Mouse (Mus musculus) left cerebral cortex, postnatal 36 days (tissue): ENCODE results near the gene Ccdc78. TPM values are rescaled to one million over a fixed set of nuclear protein-coding genes. Genes with fewer than 3 reads are reported as not detected.

Experiments
- microRNA-seq: library from miRNA; unstranded; fragments of <30 nt; microRNA quantifications from one replicate; pipeline ENCODE4 v1.2.0, GENCODE M21; 2022
- total RNA-seq, 2 experiments: library from RNA; stranded (reverse); gene quantifications; 2 replicates each; pipeline ENCODE4 v1.2.3; 2021

Ccdc78 gene
- total RNA-seq, 2 experiments from 2014 or later: not detected

Small RNAs within 50 kb of the gene (microRNA-seq; reads per million reads assigned to microRNA genes)
- gene Gm25083: not detected
- gene Mir3082: 4.3 reads per million, percentile 12 among the genes with 10 or more reads in this experiment
- 2.8 reads per million, percentile 5 among the genes with 10 or more reads in this experiment for gene Mir6966

Other genes with a start within 250 kb of the Ccdc78 start
- 10 to 100 TPM; 42.8 to 65.3 TPM for gene Sox8, start 215.9 kb upstream of the Ccdc78 start, total RNA-seq
- 10 to 100 TPM; 22.1 to 26.7 TPM for gene Lmf1, start 207.5 kb upstream of the Ccdc78 start, total RNA-seq
- gene Gng13, start 69.4 kb upstream of the Ccdc78 start, total RNA-seq: 100 to 1,000 TPM; 154 to 195 TPM
- 1 to 10 TPM; 2.9 to 3.7 TPM for gene Chtf18, start 59.2 kb upstream of the Ccdc78 start, total RNA-seq
- gene Rpusd1, start 58.9 kb upstream of the Ccdc78 start, total RNA-seq: 10 to 100 TPM; 49.5 to 58.9 TPM
- under 1 TPM; 0.35 to 0.39 TPM for gene Mslnl, start 50.5 kb upstream of the Ccdc78 start, total RNA-seq
- gene Msln, start 32.2 kb upstream of the Ccdc78 start, total RNA-seq: 1 to 10 TPM; 1.5 to 4.7 TPM
- gene Narfl, start 12.8 kb upstream of the Ccdc78 start, total RNA-seq: 10 to 100 TPM; 29.5 to 42.9 TPM
- gene Haghl, start 907 bp upstream of the Ccdc78 start, total RNA-seq: 100 to 1,000 TPM; 114 to 117 TPM
- gene Fam173a, start 6.3 kb downstream of the Ccdc78 start, total RNA-seq: 10 to 100 TPM; 81.2 to 81.7 TPM
- gene AC134908.4, start 9.1 kb downstream of the Ccdc78 start, total RNA-seq: under 1 TPM in 1 of 2 experiments, not detected in 1; 0.52 TPM
- gene Metrn, start 10.6 kb downstream of the Ccdc78 start, total RNA-seq: 10 to 100 TPM; 80.7 to 96.2 TPM
- 100 to 1,000 TPM; 668 to 710 TPM for gene Fbxl16, start 22.5 kb downstream of the Ccdc78 start, total RNA-seq
- gene Wdr24, start 37.0 kb downstream of the Ccdc78 start, total RNA-seq: 10 to 100 TPM; 23.9 to 26.5 TPM
- 10 to 100 TPM; 54.1 to 58.7 TPM for gene Jmjd8, start 42.3 kb downstream of the Ccdc78 start, total RNA-seq
- gene Stub1, start 46.8 kb downstream of the Ccdc78 start, total RNA-seq: 100 to 1,000 TPM; 171 to 188 TPM
- 10 to 100 TPM; 47.5 to 54.0 TPM for gene Rhbdl1, start 50.7 kb downstream of the Ccdc78 start, total RNA-seq
- gene Gm20683, start 55.2 kb downstream of the Ccdc78 start, total RNA-seq: 10 to 100 TPM; 22.0 to 24.9 TPM
- gene Rhot2, start 58.3 kb downstream of the Ccdc78 start, total RNA-seq: 10 to 100 TPM; 73.7 to 86.7 TPM
- gene Wdr90, start 74.9 kb downstream of the Ccdc78 start, total RNA-seq: 10 to 100 TPM; 21.2 to 36.6 TPM
- gene Mcrip2, start 82.2 kb downstream of the Ccdc78 start, total RNA-seq: 10 to 100 TPM; 23.5 to 29.8 TPM
- gene Mettl26, start 88.5 kb downstream of the Ccdc78 start, total RNA-seq: 10 to 100 TPM; 33.3 to 36.4 TPM
- 1 to 10 TPM; 1.4 to 1.5 TPM for gene Wfikkn1, start 94.3 kb downstream of the Ccdc78 start, total RNA-seq
- gene Rab40c, start 133.1 kb downstream of the Ccdc78 start, total RNA-seq: 10 to 100 TPM; 46.1 to 58.0 TPM
- gene Pigq, start 158.4 kb downstream of the Ccdc78 start, total RNA-seq: 100 to 1,000 TPM; 106 to 120 TPM
- under 1 TPM in 1 of 2 experiments, not detected in 1; 0.30 TPM for gene Nhlrc4, start 158.4 kb downstream of the Ccdc78 start, total RNA-seq
- under 1 TPM; 0.41 to 0.59 TPM for gene A930017K11Rik, start 166.0 kb downstream of the Ccdc78 start, total RNA-seq
- gene Capn15, start 199.2 kb downstream of the Ccdc78 start, total RNA-seq: 10 to 100 TPM; 40.8 to 58.4 TPM